Mouse (Mus musculus) stomach, postnatal 0 days (tissue): ENCODE results near the gene Btbd9. TPM values are rescaled to one million over a fixed set of nuclear protein-coding genes. Genes with fewer than 3 reads are reported as not detected.

Experiments
- ATAC-seq: fragments of 200-750 bp; cut with Nextera tagmentation; 2 replicates; pipeline ENCODE4 v1.8.0; 2017; ENCODE audit not compliant: low FRiP score, low TSS enrichment
- DNase-seq: peaks from one replicate; pipeline ENCODE4 v3.0.0-alpha.2; 2016; ENCODE audit warnings: low spot score
- H3K27ac ChIP-seq: fragments of 300-500 bp; sonication (generic); replicated peaks from 2 replicates; pipeline ENCODE4 v1.5.1; 2014; ENCODE audit warnings: mild to moderate bottlenecking, control low read depth
- H3K27me3 ChIP-seq: fragments of 300-500 bp; sonication (generic); 2 replicates; pipeline ENCODE4 v1.6.1; 2014; ENCODE audit warnings: low read length; ENCODE audit not compliant: control insufficient read depth, insufficient read depth
- H3K36me3 ChIP-seq: fragments of 300-500 bp; sonication (generic); 2 replicates; pipeline ENCODE4 v1.6.1; 2014; ENCODE audit warnings: low read length, mixed read lengths; ENCODE audit not compliant: control insufficient read depth, insufficient read depth
- H3K4me1 ChIP-seq: fragments of 300-500 bp; sonication (generic); replicated peaks from 2 replicates; pipeline ENCODE4 v1.6.1; 2014; ENCODE audit warnings: antibody characterized with exemption; ENCODE audit not compliant: control insufficient read depth, insufficient read depth
- H3K4me2 ChIP-seq: fragments of 300-500 bp; sonication (generic); replicated peaks from 2 replicates; pipeline ENCODE4 v1.6.1; 2014; ENCODE audit warnings: low read depth, mild to moderate bottlenecking, control low read depth, moderate library complexity
- H3K4me3 ChIP-seq: fragments of 300-500 bp; sonication (generic); 2 replicates; pipeline ENCODE4 v1.5.1; 2014; ENCODE audit warnings: low read depth, low read length, control low read depth
- H3K9ac ChIP-seq: fragments of 300-500 bp; sonication (generic); 2 replicates; pipeline ENCODE4 v1.6.1; 2014; ENCODE audit warnings: mild to moderate bottlenecking, low read length, control low read depth, mixed read lengths
- H3K9me3 ChIP-seq: fragments of 300-500 bp; sonication (generic); 2 replicates; pipeline ENCODE4 v1.6.1; 2016; ENCODE audit warnings: low read length; ENCODE audit not compliant: control insufficient read depth
- CTCF ChIP-seq: IDR thresholded peaks from 2 replicates; pipeline ENCODE4 v1.5.1; 2016; ENCODE audit warnings: antibody characterized with exemption, low read depth, mild to moderate bottlenecking, moderate library complexity
- EP300 ChIP-seq: optimal IDR thresholded peaks from 2 replicates; pipeline ENCODE3; 2016; ENCODE audit warnings: antibody characterized with exemption
- WGBS: fragments of 180-500 bp; shearing (Covaris S2); extraction: QIAGEN DNeasy Blood & Tissue Kit; methylation state at CpG from one replicate; pipeline ENCODE4 v1.1.7; 2014; 5-methylcytosine and 5-hydroxymethylcytosine counted together
- polyA plus RNA-seq: library from polyadenylated mRNA; unstranded; fragments of >200 nt; fragmentation: Nextera tagmentation; extraction: Ambion mirVana; gene quantifications from 2 replicates; pipeline ENCODE4 v1.2.1, GENCODE M21; 2015

The Btbd9 gene
- polyA plus RNA-seq, 1 experiment from 2014 or later, result 34.6 TPM

DNA sequence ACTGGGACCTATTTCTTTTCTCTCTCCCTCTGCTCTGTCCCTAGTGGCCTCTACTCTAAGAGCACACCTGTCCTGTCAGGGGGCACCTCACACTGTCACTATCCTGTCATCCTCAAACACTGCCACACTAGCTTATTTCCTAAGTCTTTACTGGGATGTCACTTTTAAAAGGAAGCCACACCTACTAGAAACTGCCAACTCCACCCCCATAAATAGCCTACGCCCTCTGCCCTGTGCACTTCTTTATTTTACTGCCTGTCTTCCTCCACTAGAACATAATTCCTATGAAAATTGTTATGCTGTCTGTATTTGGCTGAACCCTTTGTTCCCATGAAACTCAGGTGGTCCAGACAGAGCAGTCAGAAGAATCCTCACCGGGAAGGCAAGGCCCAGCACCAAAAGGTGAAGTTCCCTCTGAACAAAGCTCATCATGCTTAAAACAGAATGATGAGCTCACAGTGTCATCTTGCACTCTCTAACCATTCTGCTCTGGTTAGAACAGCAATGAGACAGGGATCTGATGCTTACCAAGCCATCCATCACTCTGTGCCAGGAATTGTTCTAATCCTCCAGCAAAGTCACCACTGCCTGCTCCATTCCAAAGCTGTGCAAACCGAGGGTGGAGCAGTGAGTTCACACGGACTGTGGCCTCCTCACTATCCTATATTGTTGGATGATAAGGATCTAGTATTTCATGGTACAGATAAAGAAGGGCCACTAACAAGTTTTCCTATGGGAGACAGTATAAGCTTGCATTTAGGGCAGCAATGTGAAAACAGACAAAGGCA is 91.0 kb downstream of the Btbd9 start:
- H3K4me3 ChIP-seq, result no peak overlapping the region
- no peaks in the 10 kb centered on the region for H3K9me3 ChIP-seq
- H3K27me3 ChIP-seq, result no peaks in the 10 kb centered on the region
- no peak overlapping the region for H3K27ac ChIP-seq
- H3K4me2 ChIP-seq, result no peak overlapping the region
- WGBS, result 75% methylated on average over 4 of the region's 4 CpGs
- H3K9ac ChIP-seq, result no peak overlapping the region
- no peaks in the 10 kb centered on the region for H3K4me1 ChIP-seq
- DNase-seq, result no peak
- no peak for TF ChIP-seq CTCF
- no peak for ATAC-seq
- H3K36me3 ChIP-seq, result no peaks in the 10 kb centered on the region

DNA sequence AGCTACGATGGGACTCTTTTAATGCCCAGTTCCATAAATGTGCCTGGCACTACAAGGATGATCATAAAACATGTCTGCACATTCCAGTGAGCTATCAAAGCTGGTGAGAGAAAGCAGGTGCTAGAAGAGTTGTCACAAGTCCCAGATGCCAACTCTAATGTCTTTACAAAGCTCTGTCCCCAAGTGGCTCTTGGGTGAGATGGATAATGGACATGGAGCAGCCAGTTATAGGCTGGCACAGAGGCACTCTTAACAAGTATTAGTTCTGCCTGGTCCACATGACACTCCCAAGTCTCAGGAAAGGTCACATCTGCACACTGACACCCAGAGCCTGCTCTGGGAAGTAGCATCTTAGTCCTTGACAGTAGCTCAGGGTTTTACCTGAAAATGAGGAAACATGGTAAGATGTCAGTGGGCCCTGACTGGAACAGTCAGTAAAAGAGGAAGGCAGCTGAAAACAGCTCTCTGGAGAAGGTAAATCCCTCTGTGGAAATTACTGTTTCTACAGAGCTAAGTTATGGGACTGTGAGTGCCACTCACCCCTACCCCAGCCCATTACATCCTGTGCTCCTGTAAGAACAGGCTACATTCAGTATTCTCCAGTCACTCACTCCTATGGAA is 91.7 kb downstream of the Btbd9 start:
- WGBS, result 90% methylated on average over 1 of the region's 1 CpGs
- Histone ChIP-seq H3K9me3 (no peaks in the 10 kb centered on the region), H3K4me1 (no peaks in the 10 kb centered on the region), H3K36me3 (no peaks in the 10 kb centered on the region), H3K4me2 (no peak overlapping the region), H3K27me3 (no peaks in the 10 kb centered on the region), H3K4me3 (no peak overlapping the region), H3K9ac (no peak overlapping the region), H3K27ac (no peak overlapping the region)
- ATAC-seq (no peak), DNase-seq (no peak)
- no peak for TF ChIP-seq CTCF
- no peak for TF ChIP-seq EP300

DNA sequence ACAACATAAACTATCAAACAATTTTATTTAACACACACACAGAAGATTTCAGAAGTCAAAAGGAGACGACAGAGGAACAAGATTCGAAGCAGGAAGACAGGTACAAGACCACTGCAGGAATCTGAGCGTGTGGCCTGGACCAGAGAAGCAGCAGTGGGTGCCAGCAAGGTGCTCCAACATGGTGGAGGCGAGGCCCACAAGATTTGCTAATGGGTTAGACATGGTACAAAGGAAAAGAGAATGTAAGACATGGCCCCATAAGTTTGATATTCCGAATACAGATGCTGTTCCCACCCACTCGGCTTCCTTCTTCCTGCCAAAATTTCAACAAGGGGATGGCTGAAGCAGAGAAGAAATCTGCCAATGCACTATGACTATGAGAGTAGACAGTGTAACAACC is 94.5 kb downstream of the Btbd9 start:
- 87% methylated on average over 6 of the region's 6 CpGs for WGBS

DNA sequence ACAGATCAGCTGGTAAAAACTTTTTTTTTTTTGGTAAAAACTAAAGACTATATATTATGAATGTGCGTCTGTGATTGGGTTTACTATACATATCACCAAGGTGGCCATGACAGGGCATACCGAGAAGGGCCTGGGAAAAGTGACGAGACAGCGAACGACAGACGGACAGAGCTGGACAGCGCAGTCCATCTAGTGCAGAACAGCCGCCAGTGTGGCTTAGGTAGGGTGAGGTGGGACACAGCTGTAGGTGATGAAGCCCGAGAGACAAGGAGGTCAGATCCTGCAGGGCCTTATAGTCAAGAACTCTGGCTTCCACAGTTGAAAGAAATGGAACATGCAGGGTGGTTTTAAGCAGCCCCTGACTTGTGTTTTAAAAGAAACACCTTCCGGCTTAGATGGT is 94.9 kb downstream of the Btbd9 start:
- TF ChIP-seq EP300, result no peak
- no peak for TF ChIP-seq CTCF
- Histone ChIP-seq H3K27me3 (no peaks in the 10 kb centered on the region), H3K9me3 (no peaks in the 10 kb centered on the region), H3K27ac (no peak overlapping the region), H3K4me2 (no peak overlapping the region), H3K4me3 (no peak overlapping the region), H3K9ac (no peak overlapping the region), H3K36me3 (no peaks in the 10 kb centered on the region), H3K4me1 (no peaks in the 10 kb centered on the region)
- ATAC-seq, result no peak
- DNase-seq, result no peak
- 93% methylated on average over 10 of the region's 10 CpGs for WGBS

More for the DNA sequence above, 94.5 kb downstream of the Btbd9 start:
- Histone ChIP-seq H3K4me2 (no peak overlapping the region), H3K27me3 (no peaks in the 10 kb centered on the region), H3K36me3 (no peaks in the 10 kb centered on the region), H3K4me3 (no peak overlapping the region), H3K4me1 (no peaks in the 10 kb centered on the region), H3K9me3 (no peaks in the 10 kb centered on the region), H3K9ac (no peak overlapping the region), H3K27ac (no peak overlapping the region)
- TF ChIP-seq EP300 (no peak), CTCF (no peak)
- DNase-seq (no peak), ATAC-seq (no peak)

- ATAC-seq, result no peak
- Histone ChIP-seq H3K9me3 (no peaks in the 10 kb centered on the region), H3K27ac (no peak overlapping the region), H3K4me3 (no peak overlapping the region), H3K9ac (no peak overlapping the region), H3K27me3 (no peaks in the 10 kb centered on the region), H3K4me2 (no peak overlapping the region), H3K4me1 (no peaks in the 10 kb centered on the region), H3K36me3 (no peaks in the 10 kb centered on the region)
- DNase-seq, result no peak
- TF ChIP-seq CTCF (no peak), EP300 (no peak)
- WGBS, result 84% methylated on average over 8 of the region's 8 CpGs
Measured at GRCm38 (mm10) chr17:30480381-30480780, 95.9 kb downstream of the Btbd9 start.

- DNase-seq (no peak), ATAC-seq (no peak)
- Histone ChIP-seq H3K4me1 (no peaks in the 10 kb centered on the region), H3K4me2 (no peak overlapping the region), H3K9ac (no peak overlapping the region), H3K27me3 (no peaks in the 10 kb centered on the region), H3K36me3 (no peaks in the 10 kb centered on the region), H3K4me3 (no peak overlapping the region), H3K9me3 (no peaks in the 10 kb centered on the region), H3K27ac (no peak overlapping the region)
- TF ChIP-seq EP300, result no peak
- no peak for TF ChIP-seq CTCF
- WGBS, result 69% methylated on average over 9 of the region's 9 CpGs
Measured at GRCm38 (mm10) chr17:30478181-30478580, 98.1 kb downstream of the Btbd9 start.
